Mouse (Mus musculus) midbrain, embryonic 13.5 days (tissue): ENCODE results near the gene Catspere2. TPM values are rescaled to one million over a fixed set of nuclear protein-coding genes. Genes with fewer than 3 reads are reported as not detected.
A peak's percentile ranks its signal among the peaks of the same experiment; 100 is the strongest.
"Not testable (repeated sequence)": the region's sequence is repeated elsewhere in the genome, so short reads cannot be mapped to it uniquely, and the experiment has no call there.

Experiments
- ATAC-seq: fragments of 200-750 bp; cut with Nextera tagmentation; 2 replicates; pipeline ENCODE4 v1.8.0; 2017; ENCODE audit warnings: mild to moderate bottlenecking, moderate TSS enrichment, moderate library complexity
- H3K27ac ChIP-seq: fragments of 300-500 bp; sonication (generic); 2 replicates; pipeline ENCODE4 v1.5.1; 2015; ENCODE audit warnings: inconsistent platforms, mild to moderate bottlenecking, moderate library complexity
- H3K27me3 ChIP-seq: fragments of 300-500 bp; sonication (generic); 2 replicates; pipeline ENCODE4 v1.6.1; 2015; ENCODE audit warnings: mild to moderate bottlenecking, inconsistent platforms
- H3K36me3 ChIP-seq: fragments of 300-500 bp; sonication (generic); 2 replicates; pipeline ENCODE4 v1.6.1; 2015; ENCODE audit warnings: mild to moderate bottlenecking, inconsistent platforms
- H3K4me1 ChIP-seq: fragments of 300-500 bp; sonication (generic); replicated peaks from 2 replicates; pipeline ENCODE4 v1.6.1; 2015; ENCODE audit warnings: inconsistent platforms
- H3K4me2 ChIP-seq: fragments of 300-500 bp; sonication (generic); replicated peaks from 2 replicates; pipeline ENCODE4 v1.6.1; 2015; ENCODE audit warnings: moderate library complexity, mild to moderate bottlenecking, inconsistent platforms
- H3K4me3 ChIP-seq: fragments of 300-500 bp; sonication (generic); replicated peaks from 2 replicates; pipeline ENCODE4 v1.5.1; 2015; ENCODE audit warnings: mild to moderate bottlenecking, inconsistent platforms
- H3K9ac ChIP-seq: fragments of 300-500 bp; sonication (generic); replicated peaks from 2 replicates; pipeline ENCODE4 v1.6.1; 2015; ENCODE audit warnings: mild to moderate bottlenecking, inconsistent platforms
- H3K9me3 ChIP-seq: fragments of 300-500 bp; sonication (generic); 2 replicates; pipeline ENCODE4 v1.6.1; 2016; ENCODE audit warnings: mild to moderate bottlenecking, inconsistent platforms
- WGBS: fragments of 180-500 bp; shearing (Covaris S2); methylation state at CpG from one replicate; pipeline ENCODE4 v1.1.7; 2015; 5-methylcytosine and 5-hydroxymethylcytosine counted together
- polyA plus RNA-seq: library from polyadenylated mRNA; unstranded; fragments of >200 nt; fragmentation: Nextera tagmentation; extraction: Ambion mirVana; gene quantifications from 2 replicates; pipeline ENCODE4 v1.2.1, GENCODE M21; 2015

Gene Catspere2
- polyA plus RNA-seq = 0.27 and 0.28 TPM in 2 replicates

- peak within 1 kb of the TSS; percentile 55 for H3K4me2 ChIP-seq
- not testable (repeated sequence) for H3K27me3 ChIP-seq, H3K9me3 ChIP-seq, H3K4me1 ChIP-seq, H3K36me3 ChIP-seq
- ATAC-seq = peak; percentile 98
- 1% methylated on average over 21 of the region's 21 CpGs for WGBS
- peak within 1 kb of the TSS; percentile 74 for H3K9ac ChIP-seq
- peak within 1 kb of the TSS; percentile 60 for H3K4me3 ChIP-seq
- H3K27ac ChIP-seq = 0 out of 2 replicates have a peak within 1 kb of the TSS, but pooled peaks have one; percentile 35
Measured at GRCm38 (mm10) chr1:177983024-177983450, at the start of gene Catspere2. Gene Catspere2, plus strand, starts transcription at chr1:177983423.

- ATAC-seq = 0 out of 2 replicates have a peak, but pooled peaks have one; percentile 40
- H3K4me2 ChIP-seq, H3K4me3 ChIP-seq, H3K4me1 ChIP-seq, H3K36me3 ChIP-seq, H3K27ac ChIP-seq, H3K27me3 ChIP-seq, H3K9me3 ChIP-seq, H3K9ac ChIP-seq: not testable (repeated sequence)
- WGBS = 0% methylated on average over 3 of the region's 4 CpGs
Measured at GRCm38 (mm10) chr1:177940422-177940977, 42.7 kb upstream of the Catspere2 start.

GRCm38 (mm10) chr1:177981276-177981675 is 1.9 kb upstream of the Catspere2 start:
- Histone ChIP-seq H3K4me2 (no peak overlapping the region), H3K27ac (no peak overlapping the region), H3K4me1 (peaks cover 4% of the 10 kb centered on the region; the same call in 1 of the 2 replicates), H3K9me3 (no peaks in the 10 kb centered on the region), H3K4me3 (no peak overlapping the region), H3K9ac (no peak overlapping the region), H3K36me3 (no peaks in the 10 kb centered on the region), H3K27me3 (no peaks in the 10 kb centered on the region)
- no peak for ATAC-seq
- WGBS = 86% methylated on average over 1 of the region's 1 CpGs

GRCm38 (mm10) chr1:177983582-177983981 is 359 bp downstream of the Catspere2 start:
- Histone ChIP-seq H3K27ac (0 out of 2 replicates have a peak overlapping the region, but pooled peaks have one; percentile 35), H3K4me3 (peak overlapping the region; percentile 60), H3K9ac (peak overlapping the region; percentile 74), H3K4me2 (peak overlapping the region; percentile 55)
- not testable (repeated sequence) for H3K4me1 ChIP-seq, H3K36me3 ChIP-seq, H3K27me3 ChIP-seq, H3K9me3 ChIP-seq
- 0% methylated on average over 21 of the region's 41 CpGs for WGBS
- ATAC-seq = peak; percentile 65; the same call in 1 of the 2 replicates

GRCm38 (mm10) chr1:177984206-177984605 is 983 bp downstream of the Catspere2 start:
- no peaks in the 10 kb centered on the region for H3K9me3 ChIP-seq
- H3K4me1 ChIP-seq = peaks cover 4% of the 10 kb centered on the region; the same call in 1 of the 2 replicates
- H3K4me2 ChIP-seq = peak overlapping the region; percentile 40
- H3K27ac ChIP-seq = no peak overlapping the region
- WGBS = 66% methylated on average over 9 of the region's 9 CpGs
- no peak for ATAC-seq
- no peaks in the 10 kb centered on the region for H3K27me3 ChIP-seq
- peak overlapping the region; percentile 27 for H3K4me3 ChIP-seq
- H3K36me3 ChIP-seq = no peaks in the 10 kb centered on the region
- no peak overlapping the region for H3K9ac ChIP-seq

- not testable (repeated sequence) for H3K9ac ChIP-seq, H3K27me3 ChIP-seq, H3K4me1 ChIP-seq, H3K27ac ChIP-seq, H3K9me3 ChIP-seq, H3K36me3 ChIP-seq, ATAC-seq, H3K4me3 ChIP-seq, H3K4me2 ChIP-seq
- 91% methylated on average over 1 of the region's 1 CpGs for WGBS
Measured at GRCm38 (mm10) chr1:177987476-177987875, 4.3 kb downstream of the Catspere2 start.

GRCm38 (mm10) chr1:178072798-178073197 is 89.6 kb downstream of the Catspere2 start:
- H3K36me3 ChIP-seq, H3K27ac ChIP-seq, H3K9ac ChIP-seq, H3K4me3 ChIP-seq, H3K4me2 ChIP-seq, H3K9me3 ChIP-seq, H3K4me1 ChIP-seq, H3K27me3 ChIP-seq, ATAC-seq: not testable (repeated sequence)
- WGBS = 61% methylated on average over 4 of the region's 4 CpGs

- not testable (repeated sequence) for ATAC-seq, H3K36me3 ChIP-seq, H3K4me1 ChIP-seq, H3K4me2 ChIP-seq, H3K4me3 ChIP-seq, H3K27ac ChIP-seq, H3K9me3 ChIP-seq, H3K9ac ChIP-seq, H3K27me3 ChIP-seq
Measured at GRCm38 (mm10) chr1:178097865-178098264, 114.6 kb downstream of the Catspere2 start.

GRCm38 (mm10) chr1:178108514-178108913 is 125.3 kb downstream of the Catspere2 start:
- H3K4me1 ChIP-seq, H3K9me3 ChIP-seq, H3K9ac ChIP-seq, ATAC-seq, H3K36me3 ChIP-seq, H3K4me3 ChIP-seq, H3K27ac ChIP-seq, H3K4me2 ChIP-seq, H3K27me3 ChIP-seq: not testable (repeated sequence)
- 88% methylated on average over 1 of the region's 1 CpGs for WGBS

- not testable (repeated sequence) for H3K9me3 ChIP-seq, ATAC-seq, H3K4me1 ChIP-seq, H3K27me3 ChIP-seq, H3K9ac ChIP-seq, H3K36me3 ChIP-seq, H3K27ac ChIP-seq, H3K4me3 ChIP-seq, H3K4me2 ChIP-seq
- WGBS = 77% methylated on average over 2 of the region's 2 CpGs
Measured at GRCm38 (mm10) chr1:178122236-178122635, 139.0 kb downstream of the Catspere2 start.

GRCm38 (mm10) chr1:178134288-178134687 is 151.1 kb downstream of the Catspere2 start:
- no peak overlapping the region for H3K27ac ChIP-seq
- ATAC-seq = no peak
- H3K36me3 ChIP-seq = no peaks in the 10 kb centered on the region
- H3K9ac ChIP-seq = no peak overlapping the region
- H3K27me3 ChIP-seq = no peaks in the 10 kb centered on the region
- 96% methylated on average over 12 of the region's 12 CpGs for WGBS
- H3K9me3 ChIP-seq = no peaks in the 10 kb centered on the region
- no peaks in the 10 kb centered on the region for H3K4me1 ChIP-seq
- no peak overlapping the region for H3K4me3 ChIP-seq
- H3K4me2 ChIP-seq = no peak overlapping the region

- not testable (repeated sequence) for ATAC-seq, H3K4me2 ChIP-seq, H3K9me3 ChIP-seq, H3K4me1 ChIP-seq, H3K4me3 ChIP-seq, H3K27me3 ChIP-seq, H3K9ac ChIP-seq, H3K36me3 ChIP-seq, H3K27ac ChIP-seq
- WGBS = 20% methylated on average over 2 of the region's 2 CpGs
Measured at GRCm38 (mm10) chr1:178146513-178146912, 163.3 kb downstream of the Catspere2 start.

- ATAC-seq = not testable (repeated sequence)
Measured at GRCm38 (mm10) chr1:178146915-178147314, 163.7 kb downstream of the Catspere2 start.

More at GRCm38 (mm10) chr1:178146915-178147314, 163.7 kb downstream of the Catspere2 start:
- not testable (repeated sequence) for H3K4me3 ChIP-seq, H3K36me3 ChIP-seq, H3K9ac ChIP-seq, H3K9me3 ChIP-seq, H3K27me3 ChIP-seq, H3K4me2 ChIP-seq, H3K4me1 ChIP-seq, H3K27ac ChIP-seq
- WGBS = 41% methylated on average over 4 of the region's 4 CpGs
